Mouse (Mus musculus): ENCODE measurements at regions not wholly inside any gene's neighbourhood (a gene's known extent, or its start where the extent isn't known, plus 50 kb on each side); places are given as distances from the start of the nearest gene placed in this dataset.
"Not testable (repeated sequence)": the region's sequence is repeated elsewhere in the genome, so short reads cannot be mapped to it uniquely, and the experiment has no call there.

DNA sequence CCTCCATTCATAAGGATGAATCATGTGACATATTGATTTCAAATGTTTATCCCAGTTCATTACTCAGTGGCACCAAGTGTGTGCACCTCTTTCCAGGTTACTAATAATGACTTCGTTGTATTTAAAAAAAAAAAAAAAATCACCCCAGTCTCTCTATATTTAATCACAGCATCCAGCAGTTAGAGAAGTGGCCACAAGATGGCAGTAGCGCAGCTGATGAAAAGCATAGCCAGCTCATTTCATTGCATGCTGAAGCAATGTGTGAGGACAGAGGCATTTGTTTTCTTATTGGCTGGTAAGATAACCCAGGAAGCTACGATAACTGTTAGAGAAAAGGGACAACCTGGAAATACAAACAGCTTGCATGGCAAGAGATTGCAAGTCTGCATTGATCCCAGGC lies 626.2 kb upstream of the Olfr1507 start:
- not testable (repeated sequence) for DNase-seq (ENCODE audit: low spot score)

DNA sequence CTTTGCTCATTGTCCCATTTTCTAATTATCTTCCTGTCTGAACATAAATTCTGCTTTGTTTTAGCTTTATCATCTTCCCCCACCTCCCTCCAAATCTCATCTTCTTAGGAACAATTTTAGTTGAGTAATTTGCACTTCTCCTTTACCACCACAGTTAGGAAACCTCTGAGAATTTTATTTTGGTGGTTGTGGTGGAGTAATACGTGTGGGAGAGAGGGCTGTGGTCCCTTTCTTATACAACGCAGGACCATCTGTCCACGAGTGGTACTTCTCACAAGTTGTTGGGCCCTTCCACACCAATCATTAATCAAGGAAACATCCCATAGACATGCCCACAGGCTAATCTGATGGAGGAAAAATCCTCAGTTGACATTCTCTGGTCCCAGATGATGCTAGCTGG lies 614.2 kb upstream of the Olfr1507 start:
- not testable (repeated sequence) for DNase-seq (ENCODE audit: low spot score)

DNA sequence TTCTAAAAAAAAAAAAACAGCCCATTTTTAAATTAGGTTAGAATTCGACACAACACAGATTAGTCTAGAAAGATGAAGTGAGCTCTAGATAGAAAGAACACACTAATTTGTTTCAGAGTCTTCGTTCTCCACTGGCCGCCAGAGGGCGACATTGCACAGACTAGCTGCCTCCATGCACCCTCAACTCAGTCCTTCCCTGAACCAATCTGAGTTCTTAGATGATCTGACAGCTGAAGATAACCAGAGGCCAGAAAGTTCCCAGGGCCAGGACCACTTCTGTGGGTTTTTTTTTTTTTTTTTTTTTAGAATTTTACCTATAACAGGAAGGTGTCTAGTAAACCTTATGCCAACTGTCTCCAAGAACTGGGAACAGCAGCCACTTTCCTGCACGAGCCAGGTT lies 605.8 kb upstream of the Olfr1507 start:
- not testable (repeated sequence) for DNase-seq (ENCODE audit: low spot score)

DNA sequence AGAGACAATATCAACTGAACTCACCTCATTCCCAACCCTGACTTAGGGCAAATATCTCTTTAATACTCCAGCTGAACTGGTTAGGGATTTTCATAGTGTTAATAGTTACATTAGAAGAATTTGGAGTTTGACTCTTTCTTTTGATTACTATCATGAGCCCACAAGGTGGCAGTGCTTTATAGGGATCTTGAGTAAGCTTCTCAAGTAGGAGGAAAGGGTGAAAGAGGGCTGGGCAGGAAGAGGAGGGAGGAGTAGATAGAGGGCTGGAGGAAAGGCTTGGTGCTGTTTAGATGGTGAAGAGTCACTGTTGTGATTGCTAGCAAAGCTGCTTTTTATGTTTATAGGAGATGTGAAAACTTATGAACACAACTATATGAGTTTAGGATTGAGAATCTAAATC lies 595.4 kb upstream of the Olfr1507 start:
- not testable (repeated sequence) for DNase-seq (ENCODE audit: low spot score)

DNA sequence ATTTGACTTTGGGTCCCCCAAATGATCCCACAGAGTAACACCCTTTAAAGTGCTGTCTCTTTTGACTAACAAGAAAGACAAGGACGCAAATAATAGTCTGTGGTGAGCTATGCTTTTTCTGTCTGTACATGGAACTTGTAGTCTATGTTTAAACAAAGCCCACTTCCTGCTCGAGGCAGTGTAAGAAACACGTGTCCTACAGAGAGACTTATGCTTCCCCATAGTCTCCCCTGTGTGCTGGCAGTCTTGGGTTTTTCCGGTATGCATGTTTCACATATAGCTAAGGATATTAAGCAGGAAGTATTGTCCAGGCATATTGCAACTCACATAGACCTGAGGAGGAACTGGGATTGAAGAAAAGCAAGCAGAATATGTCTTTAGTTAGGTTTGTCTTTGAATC lies 586.3 kb upstream of the Olfr1507 start:
- not testable (repeated sequence) for DNase-seq (ENCODE audit: low spot score)

DNA sequence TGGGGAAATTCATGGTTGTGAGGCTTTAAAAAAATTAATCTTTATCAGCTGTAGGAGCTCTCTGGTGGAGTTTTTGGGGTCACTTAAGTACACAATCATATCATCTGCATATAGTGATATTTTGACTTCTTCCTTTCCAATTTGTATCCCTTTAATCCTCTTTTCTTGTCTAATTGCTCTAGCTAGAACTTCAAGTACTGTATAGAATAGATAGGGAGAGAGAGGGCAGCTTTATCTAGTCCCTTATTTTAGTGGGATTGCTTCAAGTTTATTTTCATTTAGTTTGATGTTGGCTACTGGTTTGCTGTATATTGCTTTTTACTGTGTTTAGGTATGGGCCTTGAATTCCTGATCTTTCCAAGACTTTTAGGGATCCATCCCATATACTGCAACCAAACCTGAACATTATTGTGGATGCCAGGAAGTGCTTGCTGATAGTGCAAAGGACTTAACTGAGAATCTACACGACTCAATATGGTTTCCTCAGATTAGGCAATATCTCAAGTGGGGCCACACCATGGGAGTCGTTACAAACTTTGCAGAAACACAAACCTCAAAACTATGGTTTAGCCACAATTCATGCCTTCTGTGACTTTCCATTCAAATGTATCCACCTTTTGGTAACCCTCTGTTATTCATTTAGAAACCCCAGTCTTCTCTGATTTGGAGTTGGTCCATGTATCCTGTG lies 585.6 kb upstream of the Olfr1507 start:
- not testable (repeated sequence) for DNase-seq (ENCODE audit: low spot score)

- not testable (repeated sequence) for DNase-seq (ENCODE audit: low spot score)
These were observed 585.0 kb upstream of the Olfr1507 start for GRCm38 (mm10) chr14:53080556-53080955.

DNA sequence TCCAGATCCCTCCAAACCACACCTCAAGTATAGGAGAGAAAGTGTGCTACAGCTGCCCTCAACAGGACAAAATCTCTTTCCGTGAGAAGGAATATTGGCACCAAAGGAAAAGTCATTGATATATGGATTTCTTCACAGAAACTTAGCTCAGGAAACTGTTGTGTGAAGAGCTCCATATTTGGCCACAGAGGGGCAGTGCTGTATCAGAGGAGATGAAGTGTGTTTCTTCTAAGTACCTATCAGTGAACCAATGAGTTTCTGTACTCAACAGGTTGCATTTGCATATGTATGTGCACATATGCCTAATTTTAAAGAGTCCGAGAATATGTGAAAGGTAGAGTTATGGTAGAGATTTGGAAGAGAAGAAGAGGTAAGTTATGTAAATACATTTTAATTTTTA lies 580.4 kb upstream of the Olfr1507 start:
- DNase-seq (ENCODE audit: low spot score), result not testable (repeated sequence)

DNA sequence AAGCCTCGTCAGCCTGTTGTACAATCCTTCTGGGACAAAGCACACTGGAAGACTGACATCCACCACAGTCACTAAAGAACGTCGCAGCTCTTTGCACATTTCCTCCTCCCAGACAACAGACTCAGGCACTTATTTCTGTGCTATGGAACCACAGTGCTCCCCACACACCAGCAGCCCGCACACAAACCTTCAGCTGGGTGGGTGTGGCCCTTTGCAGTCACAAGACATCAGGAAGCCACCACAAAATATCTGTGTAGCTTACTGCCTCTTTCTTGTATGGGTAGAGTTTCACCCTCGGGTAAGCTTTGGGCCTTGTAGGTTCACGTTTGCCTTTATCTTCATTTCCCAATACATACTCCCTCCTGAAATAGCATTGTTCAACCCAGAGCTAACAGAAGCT lies 577.6 kb upstream of the Olfr1507 start:
- not testable (repeated sequence) for DNase-seq (ENCODE audit: low spot score)

GRCm38 (mm10) chr14:53072502-53072901 lies 577.0 kb upstream of the Olfr1507 start:
- DNase-seq (ENCODE audit: low spot score), result not testable (repeated sequence)

- not testable (repeated sequence) for DNase-seq (ENCODE audit: low spot score)
These were observed 558.9 kb upstream of the Olfr1507 start for GRCm38 (mm10) chr14:53054439-53054838.

GRCm38 (mm10) chr14:53053465-53054123 lies 558.0 kb upstream of the Olfr1507 start:
- not testable (repeated sequence) for DNase-seq (ENCODE audit: low spot score)

GRCm38 (mm10) chr14:53047683-53048082 lies 552.1 kb upstream of the Olfr1507 start:
- not testable (repeated sequence) for DNase-seq (ENCODE audit: low spot score)

- not testable (repeated sequence) for DNase-seq (ENCODE audit: low spot score)
These were observed 551.4 kb upstream of the Olfr1507 start for GRCm38 (mm10) chr14:53046975-53047374.

- DNase-seq (ENCODE audit: low spot score), result not testable (repeated sequence)
These were observed 549.8 kb upstream of the Olfr1507 start for GRCm38 (mm10) chr14:53045331-53045730.

GRCm38 (mm10) chr14:53044101-53044500 lies 548.6 kb upstream of the Olfr1507 start:
- not testable (repeated sequence) for DNase-seq (ENCODE audit: low spot score)

DNA sequence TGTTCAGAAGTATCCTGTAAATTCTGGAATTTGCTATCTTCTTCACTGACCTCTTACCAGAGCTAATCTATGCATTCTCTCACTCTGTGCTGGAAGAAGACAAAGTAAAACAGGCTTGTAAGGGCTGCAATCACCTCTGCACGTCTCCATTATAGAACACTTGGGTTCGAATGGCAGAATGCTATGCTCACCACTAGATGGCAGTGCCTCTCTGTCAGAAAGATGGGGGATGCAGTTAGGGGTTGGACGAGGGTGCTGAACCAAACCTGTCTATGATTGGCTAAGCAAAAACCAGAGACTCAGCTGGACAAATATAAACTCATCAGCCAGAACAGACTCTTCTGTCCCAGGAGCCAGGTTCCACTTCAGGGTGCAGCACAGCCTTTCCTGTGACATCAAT lies 546.5 kb upstream of the Olfr1507 start:
- not testable (repeated sequence) for DNase-seq (ENCODE audit: low spot score)

GRCm38 (mm10) chr14:53039475-53039874 lies 543.9 kb upstream of the Olfr1507 start:
- DNase-seq (ENCODE audit: low spot score), result not testable (repeated sequence)

DNA sequence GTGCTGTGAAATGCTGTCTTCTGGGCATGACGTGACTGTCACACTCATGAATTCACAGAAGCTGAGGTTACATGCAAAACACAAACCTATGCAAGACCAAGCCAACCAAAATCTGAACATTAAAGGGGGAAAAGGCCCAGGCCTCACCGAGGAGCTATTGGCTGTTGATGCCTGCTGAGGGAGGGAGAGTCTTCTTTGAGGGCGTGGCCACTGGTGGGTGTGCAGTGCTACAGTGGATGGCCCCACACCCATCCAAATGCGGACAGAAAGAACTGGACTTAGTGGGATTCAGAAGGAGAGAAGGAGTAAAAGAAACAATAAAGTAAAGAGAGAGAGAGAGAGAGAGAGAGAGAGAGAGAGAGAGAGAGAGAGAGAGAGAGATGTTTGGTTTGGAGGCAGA lies 539.4 kb upstream of the Olfr1507 start:
- DNase-seq (ENCODE audit: low spot score), result not testable (repeated sequence)

GRCm38 (mm10) chr14:53033221-53033620 lies 537.7 kb upstream of the Olfr1507 start:
- not testable (repeated sequence) for DNase-seq (ENCODE audit: low spot score)

- not testable (repeated sequence) for DNase-seq (ENCODE audit: low spot score)
These were observed 536.9 kb upstream of the Olfr1507 start for GRCm38 (mm10) chr14:53032498-53032897.

DNA sequence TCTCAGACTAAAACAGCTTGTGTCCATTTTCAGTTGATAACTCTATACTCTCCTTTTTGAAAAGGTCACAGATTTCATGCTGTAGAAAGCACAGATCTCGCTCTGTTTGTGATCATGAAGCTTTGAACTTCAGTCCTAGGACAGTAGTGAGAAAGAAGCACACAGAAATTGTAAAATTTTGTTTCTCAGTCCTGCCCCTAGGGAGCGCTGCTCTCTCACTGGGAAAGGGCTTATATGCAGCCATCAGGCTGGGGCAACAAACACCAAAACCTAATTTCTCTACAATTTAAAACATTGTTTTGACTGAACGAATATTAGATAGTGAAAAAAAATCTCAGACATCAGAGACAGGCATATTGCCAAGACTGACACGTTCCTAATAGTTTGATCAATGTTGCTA lies 534.7 kb upstream of the Olfr1507 start:
- DNase-seq (ENCODE audit: low spot score), result not testable (repeated sequence)

GRCm38 (mm10) chr14:53026958-53027357 lies 531.4 kb upstream of the Olfr1507 start:
- DNase-seq (ENCODE audit: low spot score), result not testable (repeated sequence)
